Mouse (Mus musculus) hindbrain, embryonic 11.5 days (tissue): Measurements from ENCODE around the gene Sos2. TPM values are rescaled to one million over a fixed set of nuclear protein-coding genes. Genes with fewer than 3 reads are reported as not detected.

Source experiments
- ATAC-seq: fragments of 200-750 bp; cut with Nextera tagmentation; 2 replicates; pipeline ENCODE4 v1.8.0; 2017; ENCODE audit warnings: mild to moderate bottlenecking, moderate TSS enrichment, moderate library complexity; ENCODE audit not compliant: low FRiP score
- DNase-seq: peaks from one replicate; pipeline ENCODE4 v3.0.0-alpha.2; 2015; ENCODE audit warnings: low spot score
- H3K27ac ChIP-seq: fragments of 300-500 bp; sonication (generic); 2 replicates; pipeline ENCODE4 v1.5.1; 2014; ENCODE audit warnings: mild to moderate bottlenecking, low read depth, low read length
- H3K27me3 ChIP-seq: fragments of 300-500 bp; sonication (generic); 2 replicates; pipeline ENCODE4 v1.6.1; 2014; ENCODE audit warnings: mild to moderate bottlenecking, low read length, moderate library complexity, mixed read lengths; ENCODE audit not compliant: control insufficient read depth, insufficient read depth
- H3K36me3 ChIP-seq: fragments of 300-500 bp; sonication (generic); 2 replicates; pipeline ENCODE4 v1.6.1; 2014; ENCODE audit warnings: mild to moderate bottlenecking, low read length, moderate library complexity, mixed read lengths; ENCODE audit not compliant: control insufficient read depth, insufficient read depth
- H3K4me1 ChIP-seq: fragments of 300-500 bp; sonication (generic); replicated peaks from 2 replicates; pipeline ENCODE4 v1.6.1; 2014; ENCODE audit warnings: low read length, mixed read lengths; ENCODE audit not compliant: control insufficient read depth, insufficient read depth
- H3K4me2 ChIP-seq: fragments of 300-500 bp; sonication (generic); replicated peaks from 2 replicates; pipeline ENCODE4 v1.6.1; 2014; ENCODE audit warnings: mild to moderate bottlenecking, low read depth, low read length
- H3K4me3 ChIP-seq: fragments of 300-500 bp; sonication (generic); 2 replicates; pipeline ENCODE4 v1.5.1; 2014; ENCODE audit warnings: low read depth, low read length
- H3K9ac ChIP-seq: fragments of 300-500 bp; sonication (generic); 2 replicates; pipeline ENCODE4 v1.6.1; 2014; ENCODE audit warnings: low read depth, low read length
- H3K9me3 ChIP-seq: fragments of 300-500 bp; sonication (generic); 2 replicates; pipeline ENCODE4 v1.6.1; 2016; ENCODE audit warnings: low read length; ENCODE audit not compliant: control insufficient read depth
- WGBS: fragments of 180-500 bp; shearing (Covaris S2); extraction: QIAGEN DNeasy Blood & Tissue Kit; methylation state at CpG from one replicate; pipeline ENCODE4 v1.1.7; 2014; 5-methylcytosine and 5-hydroxymethylcytosine counted together
- polyA plus RNA-seq: library from polyadenylated mRNA; unstranded; fragments of >200 nt; fragmentation: Nextera tagmentation; extraction: Ambion mirVana; gene quantifications from 2 replicates; pipeline ENCODE4 v1.2.1, GENCODE M21; 2014

Gene Sos2
- polyA plus RNA-seq, 1 experiment from 2014 or later: 17.9 TPM

DNA sequence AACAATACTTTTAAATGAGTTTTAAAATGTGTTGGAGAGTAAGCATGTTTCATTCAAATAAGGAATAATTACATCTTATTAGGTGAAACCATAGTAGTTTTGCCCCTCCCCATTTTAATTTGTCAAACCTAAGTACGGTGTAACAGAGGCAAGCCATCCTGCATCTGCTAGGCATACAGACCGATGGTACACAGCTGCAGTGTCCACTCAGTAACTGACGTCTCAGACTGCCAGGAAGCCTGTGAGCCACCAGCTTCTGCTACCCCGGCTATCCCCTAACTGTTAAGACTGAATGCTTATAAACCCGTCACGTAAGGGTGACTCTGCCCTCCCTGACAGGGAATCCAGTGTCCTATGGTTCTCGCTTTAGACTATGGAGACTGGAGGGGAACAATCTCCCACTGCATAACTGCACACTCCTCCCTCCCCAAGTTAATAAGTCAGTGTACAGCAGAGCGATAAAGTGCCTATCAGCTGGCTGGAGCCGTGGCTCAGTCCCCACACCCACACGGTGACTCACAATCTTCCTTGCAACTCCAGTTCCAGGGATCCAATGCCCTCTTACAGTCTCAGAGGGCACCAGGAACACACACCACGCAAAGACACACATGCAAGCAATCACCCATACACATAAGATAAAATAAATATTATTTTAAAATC, 23.3 kb upstream of the Sos2 start:
- DNase-seq: no peak
- 86% methylated on average over 11 of the region's 11 CpGs for WGBS

DNA sequence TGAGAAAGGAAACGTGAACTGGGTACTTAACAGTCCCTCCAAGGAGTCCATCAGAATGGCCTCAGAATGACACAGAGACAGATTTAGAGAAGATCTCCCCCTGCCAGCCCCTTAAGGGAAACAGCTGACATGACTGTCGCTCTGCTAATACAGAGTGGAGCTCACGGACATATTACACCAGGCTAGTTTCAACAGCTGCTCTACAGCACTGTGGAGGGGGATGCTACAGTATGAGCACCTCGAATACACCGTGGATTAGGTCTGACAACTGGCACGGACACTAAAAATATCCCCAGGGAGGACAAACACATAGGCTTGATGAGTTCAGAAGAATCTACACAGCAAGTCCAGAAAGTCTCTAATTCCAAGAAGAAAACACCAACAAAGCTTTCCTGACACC, 16.7 kb upstream of the Sos2 start:
- DNase-seq: no peak
- 92% methylated on average over 6 of the region's 6 CpGs for WGBS
- no peaks in the 10 kb centered on the region for H3K36me3 ChIP-seq
- no peaks in the 10 kb centered on the region for H3K9me3 ChIP-seq
- H3K4me1 ChIP-seq: no peaks in the 10 kb centered on the region
- no peak overlapping the region for H3K9ac ChIP-seq
- no peak overlapping the region for H3K4me3 ChIP-seq
- ATAC-seq: no peak
- H3K27me3 ChIP-seq: no peaks in the 10 kb centered on the region
- H3K4me2 ChIP-seq: no peak overlapping the region
- no peak overlapping the region for H3K27ac ChIP-seq

More for the DNA sequence above, 23.3 kb upstream of the Sos2 start:
- H3K36me3 ChIP-seq: no peaks in the 10 kb centered on the region
- ATAC-seq: no peak
- H3K9ac ChIP-seq: no peak overlapping the region
- no peaks in the 10 kb centered on the region for H3K9me3 ChIP-seq
- no peak overlapping the region for H3K27ac ChIP-seq
- H3K4me2 ChIP-seq: no peak overlapping the region
- H3K4me3 ChIP-seq: no peak overlapping the region
- H3K4me1 ChIP-seq: no peaks in the 10 kb centered on the region
- no peaks in the 10 kb centered on the region for H3K27me3 ChIP-seq

DNA sequence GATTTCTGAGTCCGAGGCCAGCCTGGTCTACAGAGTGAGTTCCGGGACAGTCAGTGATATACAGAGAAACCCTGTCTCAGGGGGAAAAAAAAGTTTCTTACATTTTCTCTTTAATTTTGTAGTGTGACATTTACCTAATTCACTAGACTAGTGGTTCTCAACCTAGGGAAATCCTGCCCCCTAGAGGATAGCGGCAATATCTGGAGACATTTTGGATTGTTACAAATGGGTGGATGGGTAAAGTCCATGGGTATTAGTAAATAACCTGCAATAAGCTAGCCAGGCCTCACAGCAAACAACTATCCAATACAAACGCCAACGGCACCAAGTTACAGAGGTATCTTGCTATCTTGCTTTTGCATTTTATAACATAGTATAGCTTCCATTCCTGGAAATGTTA, 15.1 kb upstream of the Sos2 start:
- ATAC-seq (no peak), DNase-seq (peak; percentile 52)
- no peak overlapping the region for H3K27ac ChIP-seq
- no peak overlapping the region for H3K9ac ChIP-seq
- no peaks in the 10 kb centered on the region for H3K27me3 ChIP-seq
- H3K4me3 ChIP-seq: no peak overlapping the region
- no peaks in the 10 kb centered on the region for H3K4me1 ChIP-seq
- H3K4me2 ChIP-seq: no peak overlapping the region
- H3K36me3 ChIP-seq: no peaks in the 10 kb centered on the region
- 80% methylated on average over 5 of the region's 5 CpGs for WGBS
- no peaks in the 10 kb centered on the region for H3K9me3 ChIP-seq

DNA sequence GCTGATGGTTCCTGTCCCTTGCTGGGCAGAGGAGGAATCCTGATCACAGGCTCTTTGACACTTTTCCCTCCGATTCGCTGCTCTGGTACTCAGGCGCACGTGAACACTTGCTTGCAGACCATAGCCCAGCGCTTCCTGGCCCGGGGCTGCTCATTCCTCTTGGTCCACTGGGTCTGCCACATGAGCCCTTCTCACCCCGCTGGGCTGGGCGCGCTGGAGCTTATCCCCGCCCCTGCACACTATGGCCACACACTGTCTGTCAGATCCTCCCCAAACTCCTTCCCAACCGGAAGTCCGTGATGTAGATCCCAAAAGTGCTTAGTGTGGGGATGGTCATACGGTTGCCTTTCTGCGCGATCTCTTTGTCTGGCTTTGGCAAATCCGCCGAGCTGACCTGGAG, 11.8 kb upstream of the Sos2 start:
- Histone ChIP-seq H3K36me3 (no peaks in the 10 kb centered on the region), H3K4me1 (no peaks in the 10 kb centered on the region), H3K27ac (no peak overlapping the region), H3K4me3 (no peak overlapping the region), H3K9me3 (no peaks in the 10 kb centered on the region), H3K4me2 (no peak overlapping the region), H3K9ac (no peak overlapping the region), H3K27me3 (no peaks in the 10 kb centered on the region)
- WGBS: 83% methylated on average over 17 of the region's 17 CpGs
- no peak for DNase-seq
- no peak for ATAC-seq

DNA sequence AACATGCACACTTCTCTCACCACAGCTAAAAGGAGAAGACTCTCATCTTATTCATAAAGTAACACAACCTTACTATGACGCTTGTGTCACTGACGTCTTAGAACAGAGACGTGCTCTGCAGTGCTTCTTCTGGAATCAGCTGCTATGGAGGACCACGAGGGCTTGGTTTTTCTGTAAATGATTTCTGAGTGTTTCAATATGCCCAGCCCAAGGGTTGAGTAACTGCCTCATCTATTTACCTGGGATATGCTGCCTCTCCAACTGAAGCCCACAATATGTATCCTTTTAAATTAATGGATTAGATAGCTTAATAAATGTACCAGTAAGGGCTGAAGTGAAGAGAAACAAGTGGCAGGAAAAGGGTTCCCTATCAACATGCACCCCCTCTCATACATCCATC, 9.1 kb upstream of the Sos2 start:
- H3K36me3 ChIP-seq: no peaks in the 10 kb centered on the region

DNA sequence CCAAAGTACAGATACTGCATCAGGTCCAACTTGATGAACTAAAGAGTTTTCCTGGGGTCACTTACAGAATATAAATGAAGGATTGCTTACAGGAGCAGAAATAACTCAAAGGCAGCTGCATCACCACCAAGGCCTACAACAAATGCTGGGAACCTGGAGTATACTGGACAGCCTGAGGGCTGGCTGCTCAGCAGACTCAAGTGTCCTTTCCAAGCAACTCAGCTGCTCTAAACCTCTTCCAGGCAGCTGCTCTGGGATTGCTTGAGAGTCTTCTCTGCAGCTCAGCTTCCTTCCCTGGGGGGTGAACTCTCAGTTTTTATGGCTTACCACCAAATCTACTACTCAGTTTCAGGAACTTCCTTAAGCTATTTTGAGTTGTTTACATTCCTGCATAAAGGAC, 7.4 kb upstream of the Sos2 start:
- ATAC-seq (no peak), DNase-seq (no peak)
- no peaks in the 10 kb centered on the region for H3K27me3 ChIP-seq
- H3K4me3 ChIP-seq: no peak overlapping the region
- H3K9ac ChIP-seq: no peak overlapping the region
- no peak overlapping the region for H3K4me2 ChIP-seq
- no peak overlapping the region for H3K27ac ChIP-seq
- no peaks in the 10 kb centered on the region for H3K9me3 ChIP-seq
- H3K4me1 ChIP-seq: no peaks in the 10 kb centered on the region
- H3K36me3 ChIP-seq: no peaks in the 10 kb centered on the region

More for the DNA sequence above, 9.1 kb upstream of the Sos2 start:
- H3K27ac ChIP-seq: no peak overlapping the region
- H3K27me3 ChIP-seq: no peaks in the 10 kb centered on the region
- H3K4me3 ChIP-seq: no peak overlapping the region
- no peaks in the 10 kb centered on the region for H3K4me1 ChIP-seq
- DNase-seq: no peak
- WGBS: 92% methylated on average over 4 of the region's 4 CpGs
- H3K4me2 ChIP-seq: no peak overlapping the region
- H3K9ac ChIP-seq: no peak overlapping the region
- H3K9me3 ChIP-seq: no peaks in the 10 kb centered on the region
- ATAC-seq: no peak

DNA sequence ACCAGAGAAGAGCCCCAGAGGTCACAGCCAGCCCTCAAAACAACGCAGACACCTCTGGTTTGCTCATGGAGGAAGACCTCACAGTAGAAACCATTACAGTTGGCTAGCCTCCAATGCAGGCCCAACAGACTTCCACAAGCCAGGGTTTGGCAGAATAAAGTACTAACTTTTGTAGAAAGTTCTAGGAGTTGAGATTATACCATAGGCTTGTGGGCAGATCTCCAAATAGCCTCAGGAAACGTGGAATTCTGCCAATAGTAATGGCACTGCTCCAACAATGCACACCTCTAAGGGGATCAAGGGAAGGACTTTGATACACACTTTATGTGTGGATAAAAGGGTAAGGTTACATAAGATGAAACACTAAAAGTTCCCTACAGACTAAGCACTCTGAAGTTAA, 6.7 kb upstream of the Sos2 start:
- H3K27ac ChIP-seq: no peak overlapping the region
- H3K4me3 ChIP-seq: no peak overlapping the region
- ATAC-seq (no peak), DNase-seq (no peak)
- no peaks in the 10 kb centered on the region for H3K4me1 ChIP-seq
- no peaks in the 10 kb centered on the region for H3K27me3 ChIP-seq
- H3K36me3 ChIP-seq: no peaks in the 10 kb centered on the region
- H3K9ac ChIP-seq: no peak overlapping the region
- 86% methylated on average over 2 of the region's 2 CpGs for WGBS
- H3K4me2 ChIP-seq: no peak overlapping the region
- no peaks in the 10 kb centered on the region for H3K9me3 ChIP-seq

DNA sequence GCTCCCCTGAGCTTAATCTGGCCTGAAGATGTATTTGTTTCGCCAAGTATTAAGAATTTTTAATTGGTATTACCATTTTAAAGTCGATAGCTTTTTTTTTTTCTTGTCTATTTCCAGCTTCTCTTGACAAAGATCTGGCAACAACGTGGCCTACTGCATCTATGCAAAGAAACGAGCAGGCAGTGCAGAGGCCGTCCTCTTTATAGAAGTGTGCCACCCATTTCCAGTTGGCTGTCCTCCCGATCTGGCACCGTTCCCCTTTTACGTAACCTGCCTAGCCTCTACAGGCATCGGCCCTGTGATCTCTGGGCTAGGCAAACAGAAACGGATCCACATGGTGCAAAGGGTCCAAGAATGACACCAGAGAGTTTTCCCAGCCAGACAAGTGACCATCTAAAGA, 1.9 kb upstream of the Sos2 start:
- H3K9me3 ChIP-seq: no peaks in the 10 kb centered on the region
- no peaks in the 10 kb centered on the region for H3K36me3 ChIP-seq
- ATAC-seq: no peak
- no peak for DNase-seq
- no peak overlapping the region for H3K4me3 ChIP-seq
- H3K9ac ChIP-seq: no peak overlapping the region
- 0 out of 2 replicates have a peak, but pooled peaks cover 3% of the 10 kb centered on the region for H3K4me1 ChIP-seq
- no peak overlapping the region for H3K4me2 ChIP-seq
- WGBS: 62% methylated on average over 10 of the region's 10 CpGs
- no peaks in the 10 kb centered on the region for H3K27me3 ChIP-seq
- H3K27ac ChIP-seq: no peak overlapping the region

DNA sequence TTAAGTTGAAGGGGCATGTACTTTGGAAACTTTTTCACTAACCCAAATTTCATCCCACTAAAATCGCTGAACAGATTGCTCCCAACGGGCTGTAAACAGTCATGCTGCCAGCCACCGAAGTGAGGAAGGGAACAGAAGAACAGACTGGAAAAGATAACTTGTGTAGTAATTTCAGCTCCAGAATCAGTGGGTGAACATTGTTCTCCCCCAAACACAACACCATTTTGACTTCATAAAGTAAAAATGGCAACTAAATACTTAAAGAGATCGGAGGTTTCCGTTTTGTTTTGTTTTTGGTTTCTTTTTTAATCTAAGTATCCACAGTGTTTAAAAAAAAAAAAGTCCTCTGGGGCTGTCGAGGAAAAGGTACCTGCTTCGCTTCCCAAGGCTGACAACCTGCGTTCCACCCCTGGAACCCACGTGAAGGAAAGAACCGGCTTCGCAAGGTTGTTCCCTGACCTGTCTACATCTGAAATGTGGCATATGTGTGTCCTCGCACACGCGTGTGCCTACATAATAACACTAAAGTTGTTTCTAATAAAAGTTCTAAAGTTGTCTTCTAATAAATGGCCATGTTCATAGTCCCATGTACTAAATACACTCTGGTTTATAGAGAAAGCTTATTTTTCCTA, 1.3 kb upstream of the Sos2 start:
- Histone ChIP-seq H3K4me2 (peak overlapping the region; percentile 46; the same call in 1 of the 2 replicates), H3K27ac (no peak overlapping the region), H3K36me3 (no peaks in the 10 kb centered on the region), H3K27me3 (no peaks in the 10 kb centered on the region), H3K4me1 (0 out of 2 replicates have a peak, but pooled peaks cover 3% of the 10 kb centered on the region), H3K9me3 (no peaks in the 10 kb centered on the region), H3K9ac (no peak overlapping the region), H3K4me3 (peak overlapping the region; percentile 65; the same call in 1 of the 2 replicates)
- DNase-seq (peak; percentile 19), ATAC-seq (no peak)
- 51% methylated on average over 14 of the region's 14 CpGs for WGBS
